Mouse (Mus musculus) intestine, embryonic 14.5 days (tissue): ENCODE results near the gene Adam1a. TPM values are rescaled to one million over a fixed set of nuclear protein-coding genes. Genes with fewer than 3 reads are reported as not detected.
"Not testable (repeated sequence)": the region's sequence is repeated elsewhere in the genome, so short reads cannot be mapped to it uniquely, and the experiment has no call there.

Experiments
- ATAC-seq: fragments of 200-750 bp; cut with Nextera tagmentation; replicated peaks from 2 replicates; pipeline ENCODE4 v1.8.0; 2017; ENCODE audit warnings: low read depth, moderate number of reproducible peaks, moderate TSS enrichment, moderate library complexity; ENCODE audit not compliant: low FRiP score, low TSS enrichment
- DNase-seq: peaks from one replicate; pipeline ENCODE4 v3.0.0-alpha.2; 2018; ENCODE audit warnings: low spot score
- H3K27ac ChIP-seq: fragments of 300-500 bp; sonication (generic); 2 replicates; pipeline ENCODE4 v1.5.1; 2014; ENCODE audit warnings: low read depth, mild to moderate bottlenecking, control low read depth
- H3K27me3 ChIP-seq: fragments of 300-500 bp; sonication (generic); replicated peaks from 2 replicates; pipeline ENCODE4 v1.6.1; 2014; ENCODE audit warnings: low read length, control low read depth; ENCODE audit not compliant: control insufficient read depth, insufficient read depth
- H3K36me3 ChIP-seq: fragments of 300-500 bp; sonication (generic); 2 replicates; pipeline ENCODE4 v1.6.1; 2014; ENCODE audit warnings: low read length, control low read depth; ENCODE audit not compliant: control insufficient read depth, insufficient read depth
- H3K4me1 ChIP-seq: fragments of 300-500 bp; sonication (generic); replicated peaks from 2 replicates; pipeline ENCODE4 v1.6.1; 2014; ENCODE audit warnings: low read length, control low read depth, mixed read lengths; ENCODE audit not compliant: control insufficient read depth, insufficient read depth
- H3K4me2 ChIP-seq: fragments of 300-500 bp; sonication (generic); 2 replicates; pipeline ENCODE4 v1.6.1; 2014; ENCODE audit warnings: low read length
- H3K4me3 ChIP-seq: fragments of 300-500 bp; sonication (generic); 2 replicates; pipeline ENCODE4 v1.5.1; 2014; ENCODE audit warnings: low read depth, low read length, control low read depth, mixed read lengths
- H3K9ac ChIP-seq: fragments of 300-500 bp; sonication (generic); 2 replicates; pipeline ENCODE4 v1.6.1; 2014; ENCODE audit warnings: mild to moderate bottlenecking, low read length
- H3K9me3 ChIP-seq: fragments of 300-500 bp; sonication (generic); 2 replicates; pipeline ENCODE4 v1.6.1; 2016; ENCODE audit warnings: low read length, control low read depth; ENCODE audit not compliant: control insufficient read depth
- WGBS: fragments of 180-500 bp; shearing (Covaris S2); extraction: QIAGEN DNeasy Blood & Tissue Kit; methylation state at CpG from one replicate; pipeline ENCODE4 v1.1.7; 2014; 5-methylcytosine and 5-hydroxymethylcytosine counted together
- polyA plus RNA-seq: library from polyadenylated mRNA; unstranded; fragments of >200 nt; fragmentation: Nextera tagmentation; extraction: Ambion mirVana; gene quantifications from 2 replicates; pipeline ENCODE4 v1.2.1, GENCODE M21; 2014

The Adam1a gene
- polyA plus RNA-seq, 1 experiment from 2014 or later: 1.6 TPM

DNA sequence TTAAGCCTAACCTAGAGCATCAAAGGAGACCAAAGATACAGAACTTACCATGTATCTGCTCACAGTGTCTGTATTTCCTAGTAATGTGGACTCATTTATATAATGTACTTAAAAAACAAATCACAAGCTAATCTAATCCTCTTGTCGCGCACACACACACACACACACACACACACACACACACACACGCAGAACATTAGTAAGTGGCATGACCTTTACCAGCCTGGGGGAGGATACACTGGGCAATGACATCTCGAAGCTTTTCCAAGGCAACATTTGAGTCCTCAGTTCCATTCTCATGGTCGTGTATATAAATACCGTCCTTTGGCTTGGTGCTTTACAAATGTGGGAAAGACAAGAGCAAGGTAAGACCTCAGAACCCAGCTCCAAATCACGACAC is 18.8 kb downstream of the Adam1a start:
- no peak overlapping the region for H3K4me3 ChIP-seq
- H3K9ac ChIP-seq: no peak overlapping the region
- DNase-seq: no peak
- H3K27ac ChIP-seq: no peak overlapping the region
- ATAC-seq: no peak
- no peak overlapping the region for H3K4me2 ChIP-seq
- no peaks in the 10 kb centered on the region for H3K4me1 ChIP-seq
- H3K36me3 ChIP-seq: peaks cover 91% of the 10 kb centered on the region
- no peaks in the 10 kb centered on the region for H3K9me3 ChIP-seq
- 89% methylated on average over 7 of the region's 7 CpGs for WGBS
- H3K27me3 ChIP-seq: no peaks in the 10 kb centered on the region

DNA sequence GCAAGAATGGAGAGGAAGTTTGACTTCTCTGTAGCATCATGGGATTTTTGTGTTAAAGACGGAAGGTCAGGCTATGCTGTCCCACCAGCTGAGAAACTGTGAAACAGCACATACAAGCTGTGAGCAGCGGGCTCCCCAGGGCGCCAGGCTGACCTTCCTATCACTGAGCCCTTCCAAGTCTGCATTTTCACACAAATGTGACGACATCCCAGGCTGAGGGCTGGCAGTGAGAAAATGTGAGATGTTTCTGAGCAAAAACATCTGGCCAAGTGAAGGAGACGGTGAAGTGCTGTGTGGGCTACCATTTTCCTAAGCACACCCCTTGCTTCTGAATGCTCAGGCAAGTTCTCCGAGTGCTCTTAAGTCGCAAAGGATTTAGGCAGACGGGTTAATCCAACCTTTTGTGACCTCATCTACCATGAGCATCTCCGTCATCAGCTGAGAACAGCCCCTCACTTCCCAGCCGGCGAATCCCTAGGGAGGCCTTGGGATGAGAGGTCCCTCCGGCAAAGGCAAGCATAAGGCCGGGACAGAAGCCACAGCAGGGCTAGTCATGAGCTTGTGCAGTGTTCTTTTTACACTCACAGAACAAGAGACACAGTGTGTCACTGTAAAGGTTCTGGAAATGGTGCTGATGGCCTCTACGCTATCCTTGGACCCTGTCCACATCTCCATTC is 19.4 kb downstream of the Adam1a start:
- Histone ChIP-seq H3K27me3 (no peaks in the 10 kb centered on the region), H3K9me3 (no peaks in the 10 kb centered on the region), H3K36me3 (peaks cover 91% of the 10 kb centered on the region), H3K4me2 (no peak overlapping the region), H3K27ac (no peak overlapping the region), H3K9ac (no peak overlapping the region), H3K4me1 (no peaks in the 10 kb centered on the region), H3K4me3 (no peak overlapping the region)
- 78% methylated on average over 14 of the region's 14 CpGs for WGBS
- ATAC-seq (no peak), DNase-seq (no peak)

GRCm38 (mm10) chr5:121519758-121520157 is 25.5 kb downstream of the Adam1a start:
- H3K4me1 ChIP-seq, H3K9me3 ChIP-seq, H3K27me3 ChIP-seq, DNase-seq, H3K4me3 ChIP-seq, H3K4me2 ChIP-seq, ATAC-seq, H3K9ac ChIP-seq, H3K27ac ChIP-seq: not testable (repeated sequence)
- 93% methylated on average over 11 of the region's 17 CpGs for WGBS
- peaks cover 46% of the 10 kb centered on the region for H3K36me3 ChIP-seq

DNA sequence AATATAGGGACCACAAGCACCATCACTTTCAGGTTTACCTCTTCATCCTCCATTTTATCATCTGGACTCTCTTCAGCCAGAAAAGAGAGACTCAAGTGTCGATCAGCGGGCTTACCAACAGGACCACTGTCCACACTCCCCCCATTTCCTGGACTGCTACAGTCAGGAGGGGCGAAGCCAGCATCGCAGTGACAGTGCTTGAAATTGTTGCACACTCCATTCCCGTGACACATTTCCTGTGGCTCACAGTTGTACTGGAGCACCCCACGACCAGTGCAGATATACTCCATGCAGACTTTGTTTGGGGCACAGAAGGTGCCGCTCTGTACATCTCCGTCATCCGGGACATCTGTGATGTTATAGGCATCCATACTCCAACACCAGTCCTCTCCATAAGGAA is 26.3 kb downstream of the Adam1a start:
- Histone ChIP-seq H3K9ac (no peak overlapping the region), H3K4me3 (no peak overlapping the region), H3K27me3 (no peaks in the 10 kb centered on the region), H3K36me3 (peaks cover 38% of the 10 kb centered on the region), H3K9me3 (no peaks in the 10 kb centered on the region), H3K4me1 (no peaks in the 10 kb centered on the region), H3K4me2 (no peak overlapping the region), H3K27ac (no peak overlapping the region)
- DNase-seq: no peak
- no peak for ATAC-seq
- WGBS: 92% methylated on average over 9 of the region's 9 CpGs

DNA sequence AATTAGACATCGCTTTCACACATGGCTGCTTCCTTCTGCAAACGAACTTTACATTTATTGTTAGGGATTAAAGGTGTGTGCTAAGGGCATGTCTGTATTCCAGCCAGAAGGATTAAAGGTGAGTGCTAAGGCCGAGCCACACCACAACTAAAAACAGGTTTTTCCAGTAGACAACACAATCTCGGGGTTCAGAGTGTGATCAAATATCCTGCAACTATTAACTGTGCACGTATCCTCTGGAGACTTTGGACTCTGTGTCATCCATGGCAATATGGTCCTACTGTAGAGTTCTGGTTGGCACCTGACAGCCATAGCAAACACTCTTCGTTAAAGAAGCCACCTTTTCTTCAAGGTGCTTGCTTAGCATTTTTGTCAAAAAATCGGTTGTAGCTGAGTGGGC is 35.3 kb downstream of the Adam1a start:
- ATAC-seq (no peak), DNase-seq (no peak)
- Histone ChIP-seq H3K4me3 (no peak overlapping the region), H3K9me3 (no peaks in the 10 kb centered on the region), H3K4me1 (no peaks in the 10 kb centered on the region), H3K36me3 (no peaks in the 10 kb centered on the region), H3K4me2 (no peak overlapping the region), H3K27ac (no peak overlapping the region), H3K9ac (no peak overlapping the region), H3K27me3 (no peaks in the 10 kb centered on the region)
- 71% methylated on average over 7 of the region's 7 CpGs for WGBS

GRCm38 (mm10) chr5:121506846-121507245 is 38.4 kb downstream of the Adam1a start:
- Histone ChIP-seq H3K27ac (no peak overlapping the region), H3K4me1 (no peaks in the 10 kb centered on the region), H3K4me2 (no peak overlapping the region), H3K36me3 (no peaks in the 10 kb centered on the region), H3K4me3 (no peak overlapping the region), H3K27me3 (no peaks in the 10 kb centered on the region), H3K9ac (no peak overlapping the region), H3K9me3 (no peaks in the 10 kb centered on the region)
- ATAC-seq (no peak), DNase-seq (no peak)
- WGBS: 97% methylated on average over 1 of the region's 1 CpGs

- 62% methylated on average over 3 of the region's 3 CpGs for WGBS
- H3K9me3 ChIP-seq: no peaks in the 10 kb centered on the region
- H3K4me2 ChIP-seq: no peak within 1 kb of the TSS
- no peaks in the 10 kb centered on the region for H3K36me3 ChIP-seq
- DNase-seq (no peak), ATAC-seq (no peak)
- no peak within 1 kb of the TSS for H3K9ac ChIP-seq
- no peaks in the 10 kb centered on the region for H3K27me3 ChIP-seq
- H3K4me3 ChIP-seq: no peak within 1 kb of the TSS
- H3K27ac ChIP-seq: no peak within 1 kb of the TSS
- H3K4me1 ChIP-seq: no peaks in the 10 kb centered on the region
Observed at GRCm38 (mm10) chr5:121503231-121503630, 42.1 kb downstream of the Adam1a start, which contains the start of gene Adam1b. Gene Adam1b, minus strand, starts transcription at chr5:121503435.

DNA sequence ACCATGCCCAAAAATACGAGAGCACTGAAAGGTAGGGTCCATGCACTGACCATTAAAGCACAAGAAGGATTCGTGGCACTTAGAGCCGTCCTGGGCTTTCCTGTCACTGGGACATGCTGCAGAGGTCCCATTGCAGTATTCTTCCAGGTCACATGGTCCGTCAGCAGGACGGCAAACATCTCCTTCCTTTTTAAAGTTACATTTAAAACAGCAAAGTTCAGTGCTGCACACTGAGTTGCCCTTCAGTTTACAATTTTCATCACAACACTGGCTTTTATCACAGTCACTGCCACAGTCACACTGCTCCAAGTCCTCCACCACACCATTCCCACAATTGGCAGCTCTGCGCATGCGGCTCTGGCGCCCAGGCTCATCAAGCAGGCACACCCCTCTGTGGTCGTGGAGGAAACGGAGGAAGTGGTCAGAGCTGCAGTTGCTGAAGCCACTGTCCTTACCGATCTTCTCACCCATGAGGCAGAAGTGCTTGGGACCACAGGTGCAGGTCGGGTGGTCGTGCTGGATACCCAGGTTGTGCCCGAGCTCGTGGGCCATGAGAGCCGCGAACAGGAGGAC is 43.8 kb downstream of the Adam1a start:
- not testable (repeated sequence) for H3K9ac ChIP-seq, H3K27ac ChIP-seq, DNase-seq, H3K4me2 ChIP-seq, H3K4me1 ChIP-seq, H3K27me3 ChIP-seq, H3K9me3 ChIP-seq, ATAC-seq, H3K36me3 ChIP-seq, H3K4me3 ChIP-seq
- 59% methylated on average over 11 of the region's 17 CpGs for WGBS

- H3K4me1 ChIP-seq: no peaks in the 10 kb centered on the region
- no peak overlapping the region for H3K4me2 ChIP-seq
- DNase-seq (no peak), ATAC-seq (no peak)
- H3K27me3 ChIP-seq: no peaks in the 10 kb centered on the region
- no peaks in the 10 kb centered on the region for H3K36me3 ChIP-seq
- H3K9ac ChIP-seq: no peak overlapping the region
- H3K27ac ChIP-seq: no peak overlapping the region
- no peaks in the 10 kb centered on the region for H3K9me3 ChIP-seq
- 47% methylated on average over 7 of the region's 7 CpGs for WGBS
- H3K4me3 ChIP-seq: no peak overlapping the region
Observed at GRCm38 (mm10) chr5:121500719-121501118, 44.6 kb downstream of the Adam1a start.
